Mouse (Mus musculus) splenic B cell, adult 2 months (primary cell): ENCODE results near the gene Mpp2.

ENCODE experiments used
- DNase-seq: peaks from one replicate; pipeline ENCODE4 v3.0.0-alpha.2; 2011; ENCODE audit warnings: low read depth, low spot score
- H3K27me3 ChIP-seq: 2 replicates; pipeline ENCODE4 v1.6.1; 2012; ENCODE audit warnings: mild to moderate bottlenecking, low read length, moderate library complexity, mixed read lengths; ENCODE audit not compliant: control insufficient read depth, poor library complexity, insufficient read depth, severe bottlenecking
- H3K36me3 ChIP-seq: 2 replicates; pipeline ENCODE4 v1.6.1; 2012; ENCODE audit warnings: mild to moderate bottlenecking, low read length, moderate library complexity, mixed read lengths; ENCODE audit not compliant: control insufficient read depth, poor library complexity, insufficient read depth, severe bottlenecking

Mpp2 gene

DNA sequence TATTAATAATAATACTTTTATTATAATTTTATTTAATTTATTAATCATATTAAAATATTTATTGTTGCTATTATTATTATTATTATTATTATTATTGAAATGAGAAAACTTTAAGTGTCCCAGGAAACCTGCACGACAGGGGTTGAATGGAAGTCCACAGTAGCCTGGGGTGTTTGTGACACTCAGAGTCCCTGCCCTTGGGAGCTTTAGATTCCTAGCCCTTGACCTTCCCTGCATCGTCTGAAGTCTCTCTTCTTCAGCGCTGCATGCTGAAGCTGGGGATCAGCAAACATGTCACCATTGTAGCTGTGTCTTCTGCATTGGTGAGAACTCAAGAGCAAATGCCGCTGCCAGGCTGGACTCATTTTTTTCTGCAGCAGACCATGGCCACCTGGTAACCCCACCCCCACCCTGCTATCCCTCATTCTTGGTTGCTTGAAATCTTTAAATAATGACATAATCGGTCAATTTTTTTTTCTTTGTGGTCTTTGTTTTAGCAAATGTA lies 52.8 kb downstream of the Mpp2 start:
- no peaks in the 10 kb centered on the region for H3K27me3 ChIP-seq
- H3K36me3 ChIP-seq: no peaks in the 10 kb centered on the region
- DNase-seq: no peak

DNA sequence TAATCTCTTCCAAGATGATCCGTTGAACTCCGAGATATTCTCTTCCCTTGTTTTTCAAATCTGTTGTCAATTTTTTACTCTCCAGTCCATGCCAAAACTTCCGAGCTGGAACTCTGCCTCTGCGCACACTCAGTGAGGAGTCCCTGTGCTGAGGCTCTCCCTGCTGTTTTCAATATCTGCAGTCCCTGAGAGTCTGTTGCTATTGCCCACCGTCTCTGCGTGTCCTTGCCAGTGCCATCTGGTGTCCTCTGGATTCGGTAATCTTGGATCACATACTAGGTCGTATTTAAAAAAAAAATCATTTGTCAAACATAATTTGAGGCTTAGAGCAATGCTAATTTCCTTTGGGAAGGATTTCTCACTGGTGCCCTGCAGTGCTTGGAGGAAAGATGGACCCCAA lies 53.4 kb downstream of the Mpp2 start:
- no peak for DNase-seq
- no peaks in the 10 kb centered on the region for H3K27me3 ChIP-seq
- H3K36me3 ChIP-seq: no peaks in the 10 kb centered on the region

DNA sequence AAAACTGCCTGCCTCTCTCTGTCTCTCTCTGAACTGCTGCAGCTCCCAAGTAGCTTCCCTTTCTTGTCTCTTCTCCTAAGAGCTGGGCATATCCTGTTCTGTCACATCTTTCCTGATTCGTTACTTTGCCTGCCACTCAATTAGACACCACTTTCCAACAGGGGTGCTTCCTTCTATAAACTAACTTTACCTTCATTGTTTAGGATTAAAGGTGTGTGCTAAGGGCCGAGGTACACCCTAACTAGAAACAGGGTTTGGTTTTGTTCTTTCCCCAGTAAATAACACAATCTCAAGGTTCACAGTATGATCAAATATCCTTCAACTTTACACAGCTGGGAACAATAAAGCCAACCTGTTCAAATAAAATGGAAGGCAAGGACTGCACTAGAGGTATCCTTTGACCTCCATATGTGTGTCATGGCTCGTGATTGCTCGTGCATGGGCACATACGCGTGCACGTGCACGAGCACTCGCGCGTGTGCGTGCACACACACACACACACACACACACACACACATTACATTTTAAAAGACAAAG lies 55.2 kb downstream of the Mpp2 start:
- DNase-seq: no peak
- H3K27me3 ChIP-seq: no peaks in the 10 kb centered on the region

DNA sequence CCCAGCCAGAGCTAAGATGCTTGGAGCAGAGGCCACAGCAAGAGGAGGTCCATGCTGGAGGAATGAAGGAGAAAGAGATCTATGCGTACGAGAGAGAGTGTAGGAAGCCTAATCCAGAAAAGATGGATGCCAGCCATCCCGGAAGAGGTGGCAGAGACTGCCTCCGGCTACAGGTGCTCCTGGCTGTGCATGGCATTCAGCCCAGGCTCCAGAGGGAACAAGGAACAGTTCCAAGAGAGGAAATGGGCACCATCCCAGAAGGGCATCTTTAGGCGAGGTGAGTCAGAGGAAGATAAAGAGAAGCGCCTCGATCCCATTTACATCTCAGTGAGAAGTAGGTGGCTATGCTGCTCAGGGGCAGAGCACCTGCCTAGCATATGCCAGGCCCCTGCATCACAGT lies 57.2 kb downstream of the Mpp2 start:
- Histone ChIP-seq H3K27me3 (no peaks in the 10 kb centered on the region; the same call in 1 of the 2 replicates), H3K36me3 (no peaks in the 10 kb centered on the region)
- no peak for DNase-seq

More for the DNA sequence above, 55.2 kb downstream of the Mpp2 start:
- no peaks in the 10 kb centered on the region for H3K36me3 ChIP-seq

DNA sequence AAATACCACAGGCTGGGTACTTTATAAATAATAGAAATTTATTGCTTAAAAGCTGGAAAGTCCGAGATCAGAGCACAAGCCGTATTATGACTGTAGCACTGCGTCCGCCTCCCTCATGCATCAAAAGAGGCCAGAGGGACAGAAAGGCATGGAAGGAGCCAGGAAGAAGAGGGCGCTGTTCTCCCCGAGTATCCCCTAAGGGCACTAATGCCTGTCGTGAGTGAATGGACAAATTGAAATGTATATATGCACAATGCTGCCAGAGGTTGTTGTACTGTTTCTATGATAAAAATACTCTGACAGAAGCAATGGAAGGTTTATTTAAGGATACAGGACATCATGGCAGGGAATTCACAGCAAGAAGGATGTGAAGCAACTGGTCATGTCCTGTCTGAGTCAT lies 58.3 kb downstream of the Mpp2 start:
- Histone ChIP-seq H3K27me3 (no peaks in the 10 kb centered on the region; the same call in 1 of the 2 replicates), H3K36me3 (no peaks in the 10 kb centered on the region)
- no peak for DNase-seq

DNA sequence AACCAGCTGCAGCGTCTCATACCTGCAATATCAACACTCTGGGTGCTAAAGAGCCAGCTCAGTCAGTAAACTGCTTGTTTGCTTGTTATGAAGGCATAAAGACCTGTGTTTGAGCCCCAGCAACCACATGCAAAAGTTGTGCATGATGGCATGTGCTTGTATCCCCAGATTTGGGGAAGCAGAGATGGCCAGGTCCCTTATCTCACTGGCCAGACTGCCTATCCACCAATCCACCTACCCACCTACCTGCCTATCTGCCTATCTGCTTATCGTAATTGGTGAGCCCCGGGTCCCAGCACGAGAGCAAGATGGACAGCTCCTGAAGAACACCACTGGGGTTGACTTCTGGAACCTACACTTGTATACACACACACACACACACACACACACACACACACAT lies 59.0 kb downstream of the Mpp2 start:
- H3K36me3 ChIP-seq: no peaks in the 10 kb centered on the region
- no peak for DNase-seq
- no peaks in the 10 kb centered on the region; the same call in 1 of the 2 replicates for H3K27me3 ChIP-seq

DNA sequence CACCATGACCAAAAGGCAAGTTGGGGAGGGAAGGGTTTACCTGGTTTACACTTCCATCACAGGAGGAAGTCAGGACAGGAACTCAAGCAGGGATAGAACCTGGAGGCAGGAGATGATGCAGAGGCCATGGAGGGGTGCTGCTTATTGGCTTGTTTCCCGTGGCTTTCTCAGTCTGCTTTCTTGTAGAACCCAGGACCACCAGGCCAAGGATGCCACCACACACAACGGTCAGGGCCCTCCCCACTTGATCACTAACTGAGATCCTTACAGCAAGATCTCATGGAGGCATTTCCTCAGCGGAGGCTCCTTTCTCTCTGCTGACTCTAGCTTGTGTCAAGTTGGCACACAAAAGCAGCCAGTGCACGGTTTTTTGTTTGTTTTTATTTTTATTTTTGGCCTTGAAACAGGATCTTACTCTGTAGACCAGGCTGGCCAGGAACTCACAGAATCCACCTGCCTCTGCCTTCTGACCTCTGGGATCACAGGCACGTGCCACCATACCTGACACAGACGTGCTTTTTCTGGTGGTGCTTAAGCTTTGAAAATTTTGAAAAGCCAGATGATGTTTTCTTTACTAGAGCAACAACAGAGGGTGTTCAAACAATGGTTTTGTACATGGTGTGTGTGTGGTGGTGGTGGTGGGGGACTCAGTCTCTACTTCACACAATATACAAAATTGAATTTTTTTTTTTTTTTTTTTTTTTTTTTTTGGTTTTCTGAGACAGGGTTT lies 60.1 kb downstream of the Mpp2 start, which contains the start of gene Mpp3:
Mpp3 (minus strand) TSS at position 375 of the 730 bp plus-strand sequence.
- DNase-seq: no peak
- no peaks in the 10 kb centered on the region; the same call in 1 of the 2 replicates for H3K36me3 ChIP-seq
- no peaks in the 10 kb centered on the region; the same call in 1 of the 2 replicates for H3K27me3 ChIP-seq

DNA sequence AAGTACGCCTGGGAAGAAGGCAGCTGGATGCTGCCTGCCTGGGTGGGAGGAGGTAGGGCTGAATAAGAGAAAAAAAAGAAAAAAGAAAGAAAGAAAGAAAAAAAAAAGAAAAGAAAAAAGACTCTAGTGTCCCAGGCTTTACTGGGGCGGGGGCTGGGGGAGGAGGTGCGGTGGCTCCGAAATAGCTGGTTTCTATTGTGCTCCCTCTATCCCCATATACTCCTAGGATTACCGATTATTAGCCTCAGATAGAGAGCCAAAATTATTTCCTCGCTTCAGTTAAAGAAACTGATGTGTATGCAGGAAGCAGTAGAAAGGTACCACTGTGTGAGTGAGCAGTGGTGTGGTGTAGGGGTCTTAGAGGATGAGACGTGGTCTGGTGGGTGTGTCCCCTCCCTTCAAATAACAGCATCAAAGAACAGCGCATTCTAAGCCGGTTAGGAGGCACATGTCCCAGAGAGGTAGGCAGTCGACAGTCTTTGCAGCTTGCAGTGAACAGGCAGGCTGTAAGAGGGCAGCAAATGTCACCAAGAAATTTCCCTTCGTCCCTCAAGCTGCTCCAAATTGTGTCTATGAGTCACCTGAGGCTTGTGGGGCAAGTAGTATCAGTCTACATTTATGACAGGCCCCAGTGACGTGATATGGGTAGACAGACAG lies 60.8 kb downstream of the Mpp2 start:
- H3K27me3 ChIP-seq: no peaks in the 10 kb centered on the region; the same call in 1 of the 2 replicates

DNA sequence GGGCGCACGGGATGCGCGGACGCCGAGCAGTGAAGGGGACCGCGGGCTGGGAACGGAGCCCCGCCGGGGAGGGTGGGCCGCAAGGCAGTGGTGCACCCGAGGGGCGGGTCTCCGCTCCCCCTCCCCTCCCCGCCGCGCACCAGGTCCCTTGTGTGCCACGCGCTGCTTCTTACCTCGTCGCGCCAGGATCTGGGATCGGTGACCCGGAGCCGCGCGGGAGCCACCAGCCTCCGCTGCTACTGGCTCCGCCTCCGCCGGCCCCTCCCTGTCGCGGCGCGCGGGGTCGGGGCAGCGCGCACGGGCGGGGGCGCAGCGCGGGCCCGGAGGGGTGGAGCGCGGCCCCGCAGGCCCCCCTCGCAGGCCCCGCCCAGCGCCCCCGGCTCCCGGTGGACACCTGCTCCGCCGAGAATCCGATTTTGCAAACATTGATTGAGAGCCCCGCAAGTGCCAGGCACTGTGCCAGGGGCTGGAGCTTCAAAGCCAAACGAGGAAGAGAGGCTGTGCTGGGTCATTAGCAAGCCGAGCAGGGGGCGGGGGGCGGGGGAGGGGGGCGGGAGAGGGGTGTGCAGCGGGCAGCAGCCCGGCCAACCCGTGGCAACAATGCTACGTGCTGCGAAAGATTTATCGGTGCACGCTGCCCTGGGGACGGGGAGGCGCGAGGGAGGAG lies 61.5 kb downstream of the Mpp2 start:
- Histone ChIP-seq H3K36me3 (no peaks in the 10 kb centered on the region; the same call in 1 of the 2 replicates), H3K27me3 (no peaks in the 10 kb centered on the region; the same call in 1 of the 2 replicates)
- DNase-seq: peak; percentile 8

More for the DNA sequence above, 60.8 kb downstream of the Mpp2 start:
- no peaks in the 10 kb centered on the region; the same call in 1 of the 2 replicates for H3K36me3 ChIP-seq
- DNase-seq: peak; percentile 3

DNA sequence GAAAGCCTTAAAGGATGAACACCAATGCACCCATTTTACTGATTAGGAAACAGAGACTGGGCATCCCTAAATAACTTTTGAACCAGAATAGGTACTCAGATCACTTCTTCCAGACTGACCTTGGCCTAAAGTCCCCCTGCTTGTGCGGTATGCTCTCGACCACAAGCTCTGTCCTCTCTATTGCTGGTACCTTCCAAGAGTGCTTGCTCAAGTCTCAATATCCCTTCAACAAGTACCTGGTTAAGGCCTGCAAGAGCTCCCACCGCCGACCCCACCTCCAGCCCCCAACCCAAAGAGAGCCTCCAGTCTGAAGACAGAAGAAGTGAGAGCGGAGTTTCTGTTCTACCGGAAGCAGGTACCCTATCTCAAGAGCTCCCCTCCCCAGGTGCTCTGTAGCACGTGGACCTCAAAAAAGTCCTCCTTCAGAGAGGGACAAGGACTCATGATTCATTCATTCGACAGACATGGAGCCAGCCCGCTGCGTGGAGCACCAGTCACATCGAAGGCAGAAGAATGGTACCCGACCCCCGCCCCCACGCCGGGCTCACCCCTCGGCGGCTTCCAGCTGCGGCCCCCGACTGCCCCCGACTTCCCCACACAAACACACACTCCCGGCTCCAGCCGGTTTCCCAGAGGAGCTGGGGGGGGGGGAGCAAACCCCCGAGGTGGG lies 62.2 kb downstream of the Mpp2 start:
- DNase-seq: peak; percentile 6
- H3K27me3 ChIP-seq: no peaks in the 10 kb centered on the region; the same call in 1 of the 2 replicates
- no peaks in the 10 kb centered on the region; the same call in 1 of the 2 replicates for H3K36me3 ChIP-seq

DNA sequence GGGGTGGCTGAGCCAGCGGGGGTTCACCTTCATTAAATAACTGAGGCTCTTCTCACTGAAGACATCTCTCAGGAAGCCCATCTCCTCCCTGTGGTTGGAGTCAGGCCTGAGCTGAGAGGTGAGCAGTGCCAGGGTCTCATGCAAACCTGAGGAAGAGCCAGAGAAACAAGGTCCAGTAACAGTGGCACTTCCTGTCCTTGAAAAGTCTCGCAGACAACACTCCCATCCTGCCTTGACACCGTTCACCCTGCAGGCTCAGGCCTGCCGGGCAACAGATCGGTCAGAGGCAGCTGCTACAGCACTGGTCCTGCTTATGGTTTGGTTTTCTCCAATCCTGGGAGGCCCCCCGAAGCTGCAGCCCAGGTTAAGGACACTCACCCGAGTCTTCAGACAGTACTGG lies 63.0 kb downstream of the Mpp2 start:
- no peak for DNase-seq
- Histone ChIP-seq H3K36me3 (no peaks in the 10 kb centered on the region; the same call in 1 of the 2 replicates), H3K27me3 (no peaks in the 10 kb centered on the region; the same call in 1 of the 2 replicates)

DNA sequence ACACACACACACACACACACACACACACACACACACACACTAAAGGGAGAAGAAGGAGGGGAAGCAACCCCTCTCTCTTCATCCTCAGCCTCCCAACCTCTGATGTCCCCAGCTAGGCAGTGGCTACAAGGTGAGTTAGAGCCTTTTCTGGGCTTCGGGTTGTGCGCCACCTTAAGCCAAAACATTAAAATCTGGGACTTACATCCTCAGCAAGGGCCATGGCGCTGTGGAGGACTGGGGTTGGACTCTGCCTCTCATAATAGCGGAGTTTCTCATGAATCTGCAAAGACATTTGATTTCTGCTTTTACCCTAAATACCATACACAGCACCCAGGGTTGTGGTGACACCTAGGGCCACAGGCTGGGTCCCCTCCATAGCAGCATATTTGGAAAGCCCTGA lies 63.4 kb downstream of the Mpp2 start:
- no peak for DNase-seq
- no peaks in the 10 kb centered on the region; the same call in 1 of the 2 replicates for H3K27me3 ChIP-seq
- H3K36me3 ChIP-seq: no peaks in the 10 kb centered on the region; the same call in 1 of the 2 replicates

DNA sequence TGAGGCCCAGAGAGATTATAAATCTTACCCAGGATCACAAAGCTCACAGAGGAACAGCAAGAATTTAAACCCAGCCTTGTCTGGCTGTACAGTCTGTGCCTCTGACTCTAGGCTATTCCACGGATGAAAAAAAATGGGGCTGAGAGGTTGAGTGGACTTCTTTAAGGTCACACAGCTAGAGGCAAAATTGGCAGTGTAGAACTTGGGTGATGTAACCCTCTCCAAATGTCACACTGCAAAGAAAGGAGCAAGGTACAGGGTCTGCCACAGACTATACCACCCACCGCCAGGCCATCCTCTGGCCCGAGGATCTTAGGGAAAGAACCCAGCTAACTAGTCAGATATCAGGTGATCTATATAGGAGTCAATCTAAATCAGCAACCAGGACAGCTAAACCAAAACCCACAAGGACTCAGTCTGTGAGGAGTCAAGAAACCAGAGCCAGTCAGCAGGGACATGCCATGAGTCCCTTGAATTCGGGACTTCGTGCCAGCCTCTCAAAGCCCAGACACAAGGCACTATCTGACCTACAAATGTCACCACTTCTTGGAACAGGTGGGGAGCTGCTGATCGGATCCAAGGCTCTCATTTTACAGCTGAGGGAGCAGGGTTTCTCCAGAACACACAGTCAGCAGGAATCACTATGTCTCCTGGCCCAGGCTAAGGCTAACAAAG lies 64.1 kb downstream of the Mpp2 start:
- DNase-seq: no peak
- no peaks in the 10 kb centered on the region; the same call in 1 of the 2 replicates for H3K27me3 ChIP-seq

More for the DNA sequence above, 64.1 kb downstream of the Mpp2 start:
- H3K36me3 ChIP-seq: no peaks in the 10 kb centered on the region; the same call in 1 of the 2 replicates
